Mouse (Mus musculus) cortical plate, adult 2 months (tissue): ENCODE results near the gene Mamdc4. TPM values are rescaled to one million over a fixed set of nuclear protein-coding genes. Genes with fewer than 3 reads are reported as not detected.

Source experiments
- H3K27ac ChIP-seq: fragments of 200-500 bp; 2 replicates; pipeline ENCODE4 v1.5.1; 2012; ENCODE audit warnings: low read length, control low read depth, inconsistent platforms; ENCODE audit not compliant: insufficient read depth
- H3K4me1 ChIP-seq: fragments of 200-500 bp; 2 replicates; pipeline ENCODE4 v1.6.1; 2011; ENCODE audit warnings: low read length; ENCODE audit not compliant: control insufficient read depth, insufficient read depth
- H3K4me3 ChIP-seq: fragments of 200-500 bp; 2 replicates; pipeline ENCODE4 v1.5.1; 2011; ENCODE audit warnings: mild to moderate bottlenecking, low read length, control low read depth; ENCODE audit not compliant: insufficient read depth
- CTCF ChIP-seq: fragments of 200-500 bp; IDR thresholded peaks from 2 replicates; pipeline ENCODE4 v1.5.1; 2011; ENCODE audit warnings: mild to moderate bottlenecking, control low read depth, low read length; ENCODE audit not compliant: insufficient read depth; ENCODE audit errors: extremely low read depth
- POLR2A ChIP-seq: fragments of 200-500 bp; IDR thresholded peaks from 2 replicates; pipeline ENCODE4 v1.6.1; 2011; ENCODE audit warnings: mild to moderate bottlenecking, low read length, control low read depth; ENCODE audit not compliant: insufficient read depth; ENCODE audit errors: extremely low read depth
- polyA plus RNA-seq: library from polyadenylated mRNA; depleted of rRNA; stranded (reverse); fragments of >200 nt; gene quantifications from 2 replicates; pipeline ENCODE4 v1.2.3, GENCODE M21; 2012

Mamdc4 gene
- polyA plus RNA-seq, 1 experiment = 1.1 TPM

DNA sequence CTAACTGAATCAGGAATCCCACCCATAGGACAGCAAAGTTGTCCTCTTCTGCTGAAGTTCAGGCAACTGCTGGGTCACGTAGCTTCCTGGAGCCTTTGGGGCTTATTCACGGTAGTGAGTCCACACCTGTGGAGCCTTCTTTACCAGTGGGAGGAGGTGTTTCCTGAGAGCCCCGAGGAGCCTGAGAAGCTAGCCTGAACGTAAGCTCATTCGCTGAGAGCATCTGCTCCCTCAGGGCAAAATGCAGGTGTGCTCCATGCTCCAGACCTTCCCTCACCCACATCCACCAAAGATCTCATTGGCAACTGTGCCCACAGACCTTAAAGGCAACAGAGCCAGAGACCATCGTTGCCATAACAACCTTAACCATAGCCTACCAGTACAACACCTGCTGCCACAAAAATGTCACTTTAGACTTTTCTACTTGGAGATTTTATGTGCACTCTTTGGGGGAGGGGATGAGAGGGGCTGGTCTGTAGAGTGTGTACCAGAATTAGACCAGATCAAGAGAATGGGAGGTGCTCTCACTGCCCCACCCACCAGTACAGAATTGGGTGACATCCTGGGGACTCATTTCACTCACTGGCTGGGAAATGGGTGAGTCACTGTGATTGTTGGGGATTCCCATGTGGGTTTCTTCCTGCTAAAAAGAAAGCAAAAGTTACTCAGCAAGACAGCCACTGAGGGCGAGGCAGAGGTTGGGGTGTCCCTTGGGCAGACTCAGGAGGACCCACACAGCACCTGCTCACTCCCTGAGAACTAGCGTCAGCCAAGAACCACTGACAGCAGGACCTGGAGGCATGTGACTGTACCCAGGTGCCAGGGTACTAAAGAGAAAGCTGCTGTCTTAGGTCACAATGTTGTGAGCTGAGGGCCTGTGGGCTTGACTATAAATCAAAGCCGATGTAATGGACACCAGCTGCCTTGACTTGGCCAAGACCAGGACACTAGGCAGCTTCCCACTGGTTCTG lies 25.3 kb downstream of the Mamdc4 start:
- Histone ChIP-seq H3K4me3 (no peak overlapping the region), H3K27ac (no peak overlapping the region), H3K4me1 (no peaks in the 10 kb centered on the region)
- TF ChIP-seq CTCF (no peak), POLR2A (no peak)

DNA sequence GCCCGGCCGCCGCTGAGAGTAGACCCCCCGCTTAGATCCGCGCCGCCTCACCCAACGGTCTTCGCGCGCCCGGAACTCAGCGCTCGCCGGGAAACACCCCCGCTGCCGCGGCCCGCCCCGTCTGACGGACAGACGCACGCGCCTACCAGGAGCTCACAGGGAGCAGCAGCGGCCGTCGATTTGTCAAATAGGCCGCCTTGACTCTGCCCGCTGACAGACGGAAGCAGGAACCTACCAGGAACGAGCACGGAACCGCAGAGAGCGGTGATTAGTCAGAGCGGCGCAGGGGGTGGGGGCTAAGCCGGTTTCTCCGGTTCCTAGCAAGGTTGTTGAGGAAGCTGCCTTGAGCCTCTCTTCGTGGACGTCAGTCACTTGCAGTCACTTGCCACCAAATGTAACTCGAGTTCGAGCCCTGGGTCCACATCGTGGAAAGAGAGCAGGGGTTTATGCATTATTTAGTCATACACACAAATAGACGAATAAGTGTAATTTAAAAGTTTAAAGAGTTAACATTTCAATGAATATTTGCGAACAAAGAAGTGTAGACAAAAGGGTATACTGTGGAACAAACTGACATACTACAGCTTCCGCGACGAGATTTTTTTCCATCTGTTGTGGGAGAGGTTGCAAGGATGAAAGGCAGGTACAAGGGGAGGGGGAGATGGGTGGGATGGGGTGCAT lies 27.7 kb downstream of the Mamdc4 start, which contains the start of gene Traf2:
Traf2 (minus strand) TSS at position 130 of the 681 bp plus-strand sequence.
- H3K27ac ChIP-seq = no peak within 1 kb of the TSS
- no peaks in the 10 kb centered on the region for H3K4me1 ChIP-seq
- peak within 1 kb of the TSS; percentile 69 for H3K4me3 ChIP-seq
- TF ChIP-seq POLR2A (peak; percentile 40; the same call in 1 of the 2 replicates), CTCF (no peak)

GRCm38 (mm10) chr2:25545996-25546810 lies 28.4 kb downstream of the Mamdc4 start:
- no peak for TF ChIP-seq POLR2A
- TF ChIP-seq CTCF = no peak
- Histone ChIP-seq H3K27ac (no peak overlapping the region), H3K4me1 (no peaks in the 10 kb centered on the region), H3K4me3 (peak overlapping the region; percentile 69)

DNA sequence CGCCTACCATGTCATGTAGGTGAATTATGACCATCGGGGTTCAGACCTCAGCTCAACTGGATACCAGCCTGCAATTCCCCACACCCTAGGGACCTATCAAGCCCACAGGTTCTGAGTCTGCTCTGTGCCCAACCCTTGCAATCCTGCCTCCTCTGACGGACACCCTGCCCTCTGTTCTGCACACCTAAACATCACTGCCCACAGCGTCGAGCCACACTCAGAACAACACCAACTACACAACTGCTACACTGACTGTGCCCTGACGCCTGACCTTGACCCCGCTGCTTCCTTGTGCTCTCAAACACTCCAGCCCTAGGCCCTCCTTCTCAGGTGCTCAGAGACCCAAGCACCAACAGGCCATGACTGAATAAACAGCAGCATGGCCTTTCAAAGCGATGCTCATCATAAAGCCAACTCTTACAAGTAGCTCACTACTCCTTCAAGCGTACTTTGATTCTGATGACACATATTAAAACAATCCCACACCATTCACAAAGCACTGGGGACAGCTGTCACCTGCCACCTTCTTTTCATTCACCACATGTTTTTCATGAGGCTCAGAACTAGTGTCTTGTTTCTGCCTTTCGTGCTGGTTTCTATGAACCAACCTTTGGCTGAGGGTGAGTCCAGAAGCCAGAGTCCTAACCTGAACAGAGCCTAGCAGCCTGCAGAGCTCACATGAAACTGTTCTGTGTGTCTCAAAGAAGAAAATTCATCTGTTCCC lies 32.8 kb downstream of the Mamdc4 start:
- Histone ChIP-seq H3K4me1 (no peaks in the 10 kb centered on the region), H3K4me3 (no peak overlapping the region), H3K27ac (no peak overlapping the region)
- TF ChIP-seq POLR2A (no peak), CTCF (no peak)

DNA sequence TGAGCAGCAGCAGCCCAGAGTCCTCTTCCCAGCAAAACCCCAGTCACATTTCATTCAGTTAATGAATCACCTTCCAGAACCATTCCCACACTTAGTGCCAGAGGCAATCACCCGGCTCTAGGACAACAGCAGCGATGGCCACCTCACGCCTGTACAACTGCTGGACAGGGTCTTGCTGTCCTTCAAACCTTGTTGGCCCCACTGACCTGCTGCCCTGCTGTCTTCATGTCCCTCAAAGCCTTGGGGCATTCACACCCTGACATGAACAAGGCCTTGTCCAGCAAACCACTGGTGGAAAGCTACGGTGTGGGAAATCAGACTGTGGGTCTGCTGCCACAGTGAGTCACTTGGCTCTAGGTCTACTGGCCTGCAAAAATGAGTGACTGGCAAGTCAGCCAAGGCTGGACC lies 34.1 kb downstream of the Mamdc4 start:
- Histone ChIP-seq H3K27ac (no peak overlapping the region), H3K4me3 (no peak overlapping the region), H3K4me1 (no peaks in the 10 kb centered on the region)
- TF ChIP-seq CTCF (no peak), POLR2A (no peak)

DNA sequence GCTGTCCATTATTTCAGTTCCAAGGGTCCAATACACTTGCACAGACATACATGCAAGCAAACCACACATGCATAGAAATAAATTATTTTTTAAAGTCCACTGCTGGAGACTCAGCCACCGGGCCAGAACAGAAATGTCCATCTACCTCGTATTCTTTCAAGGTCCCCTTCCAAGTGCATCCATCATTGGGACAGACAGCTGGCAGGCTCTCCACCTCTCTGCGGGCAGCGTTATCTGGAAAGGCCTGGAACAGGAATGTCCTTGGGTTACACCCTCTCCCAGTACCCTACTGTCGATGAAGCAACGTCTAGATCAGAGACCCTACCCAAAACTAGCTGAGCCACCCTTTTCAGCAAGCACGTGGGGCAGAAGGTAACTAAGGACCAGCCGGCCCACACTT lies 38.1 kb downstream of the Mamdc4 start:
- H3K4me3 ChIP-seq = no peak overlapping the region
- TF ChIP-seq POLR2A (no peak), CTCF (no peak)
- no peak overlapping the region for H3K27ac ChIP-seq
- H3K4me1 ChIP-seq = no peaks in the 10 kb centered on the region

DNA sequence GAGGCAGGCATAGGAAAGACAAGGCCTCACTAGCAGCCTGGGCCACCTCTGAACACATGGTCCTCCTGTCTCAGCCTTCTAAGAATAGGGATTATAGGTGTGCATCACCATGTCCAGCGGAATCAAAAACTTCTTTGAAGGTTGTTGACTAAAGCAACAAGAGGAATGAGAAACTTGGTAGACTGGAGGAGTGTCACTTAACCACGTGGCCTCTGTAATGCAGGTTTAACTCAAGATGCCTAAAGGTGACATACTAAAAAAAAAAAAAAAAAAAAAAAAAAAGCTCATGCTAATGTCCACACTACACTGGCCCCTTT lies 39.8 kb downstream of the Mamdc4 start:
- H3K4me3 ChIP-seq = no peak overlapping the region
- TF ChIP-seq CTCF (no peak), POLR2A (no peak)
- H3K4me1 ChIP-seq = no peaks in the 10 kb centered on the region
- H3K27ac ChIP-seq = no peak overlapping the region

DNA sequence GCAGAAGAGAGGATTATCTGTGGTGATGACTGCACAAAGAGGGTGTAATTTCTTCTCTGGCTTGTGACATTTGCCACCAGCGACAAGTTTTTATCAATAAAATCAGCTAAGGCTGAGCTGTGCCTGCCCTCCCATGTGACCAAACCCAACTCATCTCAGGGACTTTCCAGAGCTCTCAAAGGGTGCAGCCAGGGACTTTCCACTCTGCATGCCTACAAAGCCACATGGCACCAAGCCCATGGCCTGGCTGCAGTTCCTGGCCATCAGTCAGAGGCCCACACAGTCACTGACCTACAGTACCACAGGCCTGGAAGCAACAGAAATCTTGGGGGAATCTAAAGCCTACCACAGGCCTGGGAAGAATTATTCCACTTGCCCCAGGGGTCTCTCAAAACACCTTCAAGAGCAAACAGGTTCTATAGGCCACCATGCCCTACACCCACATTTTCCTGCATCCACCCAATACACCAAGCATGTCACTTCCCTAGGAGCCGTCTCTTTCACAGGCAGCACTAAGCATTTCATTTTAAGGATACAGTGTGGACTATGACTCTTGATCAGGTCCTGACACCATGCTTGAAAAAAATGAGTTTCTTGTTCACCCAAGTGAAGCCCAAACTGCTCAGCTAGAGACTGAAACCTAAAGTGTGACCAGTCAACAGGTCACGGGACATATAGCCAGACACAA lies 40.3 kb downstream of the Mamdc4 start:
- no peaks in the 10 kb centered on the region for H3K4me1 ChIP-seq
- H3K27ac ChIP-seq = no peak overlapping the region
- H3K4me3 ChIP-seq = no peak overlapping the region
- TF ChIP-seq POLR2A (no peak), CTCF (no peak)
